Mouse (Mus musculus) urinary bladder, adult 2 months (tissue): ENCODE results near the gene Pth. TPM values are rescaled to one million over a fixed set of nuclear protein-coding genes. Genes with fewer than 3 reads are reported as not detected.

ENCODE experiments used
- polyA plus RNA-seq: library from polyadenylated mRNA; depleted of rRNA; stranded (reverse); fragments of >200 nt; gene quantifications from 2 replicates; pipeline ENCODE4 v1.2.3, GENCODE M21; 2012; rRNA removed

Gene Pth
- polyA plus RNA-seq, 1 experiment = not detected

Other genes with a start within 250 kb of the Pth start
- gene Arntl, start 181.1 kb downstream of the Pth start, polyA plus RNA-seq = 2.7 and 3.1 TPM in 2 replicates
- gene Btbd10, start 19.2 kb downstream of the Pth start, polyA plus RNA-seq = 21.2 and 26.6 TPM in 2 replicates
- 75.0 and 94.5 TPM in 2 replicates for gene Far1, start 125.3 kb upstream of the Pth start, polyA plus RNA-seq